Comparison of ENCODE assay signal across 20 mouse cellular contexts in genomic region chr2:180251838-180252237, GRCm38 (mm10). TPM values are rescaled to one million over a fixed set of nuclear protein-coding genes. Genes with fewer than 3 reads are reported as not detected.
A peak's percentile ranks its signal among the peaks of the same experiment; 100 is the strongest.
DNase-seq lines count a peak whose midpoint lies in the region; ATAC-seq and TF ChIP-seq lines count a peak whose summit lies in the region.
"Had no signal": no experiment of that assay in that cellular context is flagged by ENCODE, and none has a peak within 500 bp of the region (broad histone marks: within the 10 kb centered on the region; RNA-seq: fewer than 3 reads in every experiment).

No protein-coding gene starts in this region.

- H3K4me2 ChIP-seq in hindbrain, embryonic 15.5 days, result no peak overlapping the region
- no peak overlapping the region for H3K4me2 ChIP-seq in hindbrain, embryonic 13.5 days
- no peak overlapping the region for H3K4me2 ChIP-seq in midbrain, postnatal 0 days (ENCODE audit: low read depth, low read length, poor library complexity, severe bottlenecking)
- no peak overlapping the region for H3K4me2 ChIP-seq in midbrain, embryonic 16.5 days (ENCODE audit: low read length)
- H3K4me2 ChIP-seq: embryonic facial prominence, embryonic 13.5 days; heart, embryonic 12.5 days; kidney, embryonic 15.5 days; liver, embryonic 11.5 days had no signal

- no peak overlapping the region for H3K4me3 ChIP-seq in hindbrain, embryonic 15.5 days
- no peak overlapping the region for H3K4me3 ChIP-seq in hindbrain, embryonic 13.5 days
- H3K4me3 ChIP-seq in midbrain, postnatal 0 days (ENCODE audit: low read depth, low read length), result no peak overlapping the region
- H3K4me3 ChIP-seq in midbrain, embryonic 16.5 days (ENCODE audit: low read depth, low read length), result no peak overlapping the region
- H3K4me3 ChIP-seq: embryonic facial prominence, embryonic 13.5 days; heart, embryonic 12.5 days; kidney, embryonic 15.5 days; limb, embryonic 10.5 days; myocyte; neural tube, embryonic 15.5 days had no signal

- peaks cover 18% of the 10 kb centered on the region for H3K4me1 ChIP-seq in hindbrain, embryonic 15.5 days (replicated peaks)
- H3K4me1 ChIP-seq in hindbrain, embryonic 13.5 days (replicated peaks), result peaks cover 19% of the 10 kb centered on the region
- 0 out of 2 replicates have a peak, but pooled peaks cover 4% of the 10 kb centered on the region for H3K4me1 ChIP-seq in midbrain, postnatal 0 days (ENCODE audit: insufficient read depth, low read length)
- H3K4me1 ChIP-seq in midbrain, embryonic 16.5 days (ENCODE audit: control insufficient read depth, insufficient read depth, low read length), result peaks cover 6% of the 10 kb centered on the region

- intact Hi-C loops in left cerebral cortex, postnatal 4 days (cut with DNase I), result loop anchor here (5.0 to 10.0 kb wide), 2 partner anchors 85 to 177 kb away; partner anchors contain the start of gene Mtg2

- H3K9ac ChIP-seq in hindbrain, embryonic 15.5 days, result no peak overlapping the region
- H3K9ac ChIP-seq in hindbrain, embryonic 13.5 days, result no peak overlapping the region
- no peak overlapping the region for H3K9ac ChIP-seq in midbrain, postnatal 0 days (replicated peaks; ENCODE audit: low read length, poor library complexity, severe bottlenecking)
- no peak overlapping the region for H3K9ac ChIP-seq in midbrain, embryonic 16.5 days (ENCODE audit: low read depth, low read length)
- H3K9ac ChIP-seq: heart, embryonic 12.5 days; kidney, embryonic 15.5 days; neural tube, embryonic 15.5 days had no signal

- TF ChIP-seq CTCF in midbrain, postnatal 0 days (IDR thresholded peaks at IDR 0.05), result no peak

- H3K9me3 ChIP-seq in hindbrain, embryonic 15.5 days, result no peaks in the 10 kb centered on the region
- H3K9me3 ChIP-seq in hindbrain, embryonic 13.5 days, result no peaks in the 10 kb centered on the region
- no peaks in the 10 kb centered on the region for H3K9me3 ChIP-seq in midbrain, postnatal 0 days (ENCODE audit: low read length)
- no peaks in the 10 kb centered on the region for H3K9me3 ChIP-seq in midbrain, embryonic 16.5 days (replicated peaks; ENCODE audit: control insufficient read depth, low read length, poor library complexity, severe bottlenecking)
- H3K9me3 ChIP-seq: embryonic facial prominence, embryonic 13.5 days; heart, embryonic 12.5 days; kidney, embryonic 15.5 days; limb, embryonic 10.5 days; neural tube, embryonic 15.5 days had no signal

- H3K27ac ChIP-seq in hindbrain, embryonic 15.5 days (replicated peaks), result no peak overlapping the region
- no peak overlapping the region for H3K27ac ChIP-seq in hindbrain, embryonic 13.5 days
- H3K27ac ChIP-seq in midbrain, postnatal 0 days (ENCODE audit: low read depth, low read length), result no peak overlapping the region
- no peak overlapping the region for H3K27ac ChIP-seq in midbrain, embryonic 16.5 days (ENCODE audit: low read length)
- H3K27ac ChIP-seq: embryonic facial prominence, embryonic 13.5 days; kidney, embryonic 15.5 days; limb, embryonic 10.5 days; neural tube, embryonic 15.5 days had no signal

- no peaks in the 10 kb centered on the region for H3K27me3 ChIP-seq in hindbrain, embryonic 15.5 days
- H3K27me3 ChIP-seq in hindbrain, embryonic 13.5 days, result no peaks in the 10 kb centered on the region
- H3K27me3 ChIP-seq in midbrain, postnatal 0 days (ENCODE audit: insufficient read depth, low read length), result no peaks in the 10 kb centered on the region
- H3K27me3 ChIP-seq in midbrain, embryonic 16.5 days (ENCODE audit: control insufficient read depth, insufficient read depth, low read depth, low read length), result no peaks in the 10 kb centered on the region
- H3K27me3 ChIP-seq: embryonic facial prominence, embryonic 13.5 days; heart, embryonic 12.5 days; kidney, embryonic 15.5 days; neural tube, embryonic 15.5 days had no signal

- H3K36me3 ChIP-seq in hindbrain, embryonic 15.5 days, result no peaks in the 10 kb centered on the region
- H3K36me3 ChIP-seq in hindbrain, embryonic 13.5 days, result no peaks in the 10 kb centered on the region
- no peaks in the 10 kb centered on the region for H3K36me3 ChIP-seq in midbrain, postnatal 0 days (ENCODE audit: insufficient read depth, low read length)
- no peaks in the 10 kb centered on the region for H3K36me3 ChIP-seq in midbrain, embryonic 16.5 days (ENCODE audit: control insufficient read depth, insufficient read depth, low read length)
- H3K36me3 ChIP-seq: embryonic facial prominence, embryonic 13.5 days; heart, embryonic 12.5 days; kidney, embryonic 15.5 days; limb, embryonic 10.5 days; neural tube, embryonic 15.5 days had no signal

- DNase-seq in midbrain, postnatal 0 days (ENCODE audit: low spot score), result no peak
- DNase-seq in ZHBTc4 (ENCODE audit: low read depth, low spot score), result peak; percentile 76
- DNase-seq in right cerebral cortex, postnatal 25 days, result no peak
- no peak for DNase-seq in left cerebral cortex, postnatal 4 days

- peak; percentile 16; the same call in 1 of the 2 replicates for ATAC-seq in hindbrain, embryonic 15.5 days (ENCODE audit: low FRiP score, low read depth)
- ATAC-seq in hindbrain, embryonic 13.5 days (ENCODE audit: low FRiP score), result no peak
- peak; percentile 18; the same call in 1 of the 2 replicates for ATAC-seq in midbrain, postnatal 0 days (ENCODE audit: low FRiP score)
- no peak for ATAC-seq in midbrain, embryonic 16.5 days

- 34% methylated on average over 3 of the region's 3 CpGs for WGBS in hindbrain, embryonic 15.5 days
- 46% methylated on average over 3 of the region's 3 CpGs for WGBS in hindbrain, embryonic 13.5 days
- WGBS in midbrain, postnatal 0 days, result 48% methylated on average over 3 of the region's 3 CpGs
- WGBS in midbrain, embryonic 16.5 days, result 42% methylated on average over 3 of the region's 3 CpGs

RNA-seq across cellular contexts. Expression of gene Rps21, which starts 5.3 kb away (rescaled TPM):
- polyA plus RNA-seq in hindbrain, embryonic 15.5 days (2015; fragmentation: Nextera tagmentation; extraction: Ambion mirVana), result 337 and 391 TPM in 2 replicates
- 444 and 445 TPM in 2 replicates for polyA plus RNA-seq in hindbrain, embryonic 13.5 days (2015; fragmentation: Nextera tagmentation; extraction: Ambion mirVana)
- 574 and 749 TPM in 2 replicates for total RNA-seq in midbrain, postnatal 0 days (2014; rRNA removed)
- polyA plus RNA-seq in midbrain, postnatal 0 days (2015; fragmentation: Nextera tagmentation; extraction: Ambion mirVana), result 388 and 422 TPM in 2 replicates
- 295 and 298 TPM in 2 replicates for polyA plus RNA-seq in midbrain, embryonic 16.5 days (2015; fragmentation: Nextera tagmentation; extraction: Ambion mirVana)
- total RNA-seq in left cerebral cortex, postnatal 4 days (2021), result 100 to 1,000 TPM; 616 to 687 TPM

RNA-seq across cellular contexts. Expression of gene Cables2, which starts 21.5 kb away (rescaled TPM):
- polyA plus RNA-seq in hindbrain, embryonic 15.5 days (2015; fragmentation: Nextera tagmentation; extraction: Ambion mirVana), result 27.0 and 29.6 TPM in 2 replicates
- 19.8 and 20.8 TPM in 2 replicates for polyA plus RNA-seq in hindbrain, embryonic 13.5 days (2015; fragmentation: Nextera tagmentation; extraction: Ambion mirVana)
- 59.1 and 67.9 TPM in 2 replicates for total RNA-seq in midbrain, postnatal 0 days (2014; rRNA removed)
- polyA plus RNA-seq in midbrain, postnatal 0 days (2015; fragmentation: Nextera tagmentation; extraction: Ambion mirVana), result 32.6 and 37.8 TPM in 2 replicates
- polyA plus RNA-seq in midbrain, embryonic 16.5 days (2015; fragmentation: Nextera tagmentation; extraction: Ambion mirVana), result 24.2 and 25.6 TPM in 2 replicates
- total RNA-seq in left cerebral cortex, postnatal 4 days (2021), result 10 to 100 TPM; 47.2 to 48.6 TPM

RNA-seq across cellular contexts. Expression of gene Lama5, which starts 26.2 kb away (rescaled TPM):
- polyA plus RNA-seq in hindbrain, embryonic 15.5 days (2015; fragmentation: Nextera tagmentation; extraction: Ambion mirVana), result 2.5 and 3.5 TPM in 2 replicates
- polyA plus RNA-seq in hindbrain, embryonic 13.5 days (2015; fragmentation: Nextera tagmentation; extraction: Ambion mirVana), result 1.9 and 2.1 TPM in 2 replicates
- 5.9 and 8.9 TPM in 2 replicates for total RNA-seq in midbrain, postnatal 0 days (2014; rRNA removed)
- 1.8 and 1.9 TPM in 2 replicates for polyA plus RNA-seq in midbrain, postnatal 0 days (2015; fragmentation: Nextera tagmentation; extraction: Ambion mirVana)
- polyA plus RNA-seq in midbrain, embryonic 16.5 days (2015; fragmentation: Nextera tagmentation; extraction: Ambion mirVana), result 1.6 and 2.6 TPM in 2 replicates
- 1 to 10 TPM; 6.3 to 6.5 TPM for total RNA-seq in left cerebral cortex, postnatal 4 days (2021)

RNA-seq across cellular contexts. Expression of gene Rbbp8nl, which starts 37.8 kb away (rescaled TPM):
- not detected in 2 replicates for polyA plus RNA-seq in hindbrain, embryonic 15.5 days (2015; fragmentation: Nextera tagmentation; extraction: Ambion mirVana)
- not detected in 2 replicates for polyA plus RNA-seq in hindbrain, embryonic 13.5 days (2015; fragmentation: Nextera tagmentation; extraction: Ambion mirVana)
- total RNA-seq in midbrain, postnatal 0 days (2014; rRNA removed), result not detected in 2 replicates
- not detected in 2 replicates for polyA plus RNA-seq in midbrain, postnatal 0 days (2015; fragmentation: Nextera tagmentation; extraction: Ambion mirVana)
- polyA plus RNA-seq in midbrain, embryonic 16.5 days (2015; fragmentation: Nextera tagmentation; extraction: Ambion mirVana), result not detected in 2 replicates
- total RNA-seq in left cerebral cortex, postnatal 4 days (2021), result not detected
- total RNA-seq: adrenal gland, postnatal 36 days; gastrocnemius, adult 18-20 months; heart, postnatal 36 days; layer of hippocampus, adult 18-20 months; megakaryocyte progenitor cell, adult 5-6 weeks had no signal
- polyA plus RNA-seq: CD4-positive, CD25-positive, alpha-beta regulatory T cell, adult 4 months; heart, embryonic 12.5 days; myocyte; neural tube, embryonic 15.5 days had no signal

Comparison
In these comparisons a context has a peak if more than half of its experiments do, and no peak if none do; other contexts are left out.
1. ATAC-seq: peak in hindbrain, embryonic 15.5 days (single experiment) and midbrain, postnatal 0 days (single experiment); none in hindbrain, embryonic 13.5 days (single experiment) and midbrain, embryonic 16.5 days (single experiment).